Mouse (Mus musculus) heart, embryonic 14.5 days (tissue): ENCODE data around the gene Tgoln1. TPM values are rescaled to one million over a fixed set of nuclear protein-coding genes. Genes with fewer than 3 reads are reported as not detected.

Experiments used
- ATAC-seq: fragments of 200-750 bp; cut with Nextera tagmentation; 2 replicates; pipeline ENCODE4 v1.8.0; 2017; ENCODE audit warnings: low read depth, moderate TSS enrichment; ENCODE audit not compliant: insufficient number of reproducible peaks, insufficient read depth, low FRiP score
- H3K27ac ChIP-seq, 2 experiments: fragments of 200-500 bp in 1 of 2; fragments of 300-500 bp in 1 of 2; sonication (generic) in 1 of 2; replicated peaks in 1 of 2; 2 replicates each; pipeline ENCODE4 v1.5.1; 2012 to 2014; ENCODE audit warnings: low read depth in 2 of 2, low read length in 2 of 2, control low read depth in 1 of 2, mild to moderate bottlenecking in 1 of 2, mixed read lengths in 1 of 2; ENCODE audit not compliant: control insufficient read depth in 1 of 2, insufficient read depth in 1 of 2
- H3K27me3 ChIP-seq: fragments of 300-500 bp; sonication (generic); 2 replicates; pipeline ENCODE4 v1.6.1; 2014; ENCODE audit warnings: mild to moderate bottlenecking, low read length, control low read depth; ENCODE audit not compliant: control insufficient read depth, insufficient read depth
- H3K36me3 ChIP-seq: fragments of 300-500 bp; sonication (generic); 2 replicates; pipeline ENCODE4 v1.6.1; 2014; ENCODE audit warnings: mild to moderate bottlenecking, control low read depth, low read length, mixed read lengths; ENCODE audit not compliant: control insufficient read depth, insufficient read depth
- H3K4me1 ChIP-seq, 2 experiments: fragments of 200-500 bp in 1 of 2; fragments of 300-500 bp in 1 of 2; sonication (generic) in 1 of 2; 2 replicates each; pipeline ENCODE4 v1.6.1; 2012 to 2014; ENCODE audit warnings: low read length in 2 of 2, control low read depth in 1 of 2, mixed read lengths in 1 of 2; ENCODE audit not compliant: control insufficient read depth in 2 of 2, insufficient read depth in 2 of 2
- H3K4me2 ChIP-seq: fragments of 300-500 bp; sonication (generic); 2 replicates; pipeline ENCODE4 v1.6.1; 2014; ENCODE audit warnings: mild to moderate bottlenecking, low read length
- H3K4me3 ChIP-seq, 2 experiments: fragments of 200-500 bp in 1 of 2; fragments of 300-500 bp in 1 of 2; sonication (generic) in 1 of 2; 2 replicates each; pipeline ENCODE4 v1.5.1; 2012 to 2014; ENCODE audit warnings: low read length in 2 of 2, mild to moderate bottlenecking in 2 of 2, control low read depth in 1 of 2, low read depth in 1 of 2, moderate library complexity in 1 of 2; ENCODE audit not compliant: control insufficient read depth in 1 of 2, insufficient read depth in 1 of 2
- H3K9ac ChIP-seq: fragments of 300-500 bp; sonication (generic); 2 replicates; pipeline ENCODE4 v1.6.1; 2014; ENCODE audit warnings: mild to moderate bottlenecking, low read length
- H3K9me3 ChIP-seq: fragments of 300-500 bp; sonication (generic); 2 replicates; pipeline ENCODE4 v1.6.1; 2016; ENCODE audit warnings: low read length, control low read depth; ENCODE audit not compliant: control insufficient read depth
- WGBS: fragments of 180-500 bp; shearing (Covaris S2); extraction: QIAGEN DNeasy Blood & Tissue Kit; methylation state at CpG from one replicate; pipeline ENCODE4 v1.1.7; 2014; 5-methylcytosine and 5-hydroxymethylcytosine counted together
- polyA plus RNA-seq: library from polyadenylated mRNA; unstranded; fragments of >200 nt; fragmentation: Nextera tagmentation; extraction: Ambion mirVana; gene quantifications from 2 replicates; pipeline ENCODE4 v1.2.1, GENCODE M21; 2014

Gene Tgoln1
- 27.9 and 29.4 TPM in 2 replicates for polyA plus RNA-seq

GRCm38 (mm10) chr6:72616643-72617288 lies at the start of gene Tgoln1:
Gene Tgoln1 (minus strand): TSS chr6:72617000.
- Histone ChIP-seq H3K4me2 (peak within 1 kb of the TSS; percentile 89), H3K27me3 (no peaks in the 10 kb centered on the region), H3K27ac (peak within 1 kb of the TSS; percentile 88 to 89), H3K4me1 (peaks cover 7 to 25% of the 10 kb centered on the region in 2 experiments), H3K4me3 (peak within 1 kb of the TSS; percentile 75 to 85), H3K9ac (peak within 1 kb of the TSS; percentile 85), H3K36me3 (peaks cover 25% of the 10 kb centered on the region), H3K9me3 (no peaks in the 10 kb centered on the region)
- peak; percentile 93 for ATAC-seq
- WGBS, result under 1% methylated on average over 41 of the region's 41 CpGs

- H3K4me1 ChIP-seq, result peaks cover 32 to 53% of the 10 kb centered on the region in 2 experiments
- no peaks in the 10 kb centered on the region for H3K9me3 ChIP-seq
- H3K27me3 ChIP-seq, result no peaks in the 10 kb centered on the region
- peak overlapping the region; percentile 61 for H3K9ac ChIP-seq
- peak overlapping the region; percentile 46 for H3K4me2 ChIP-seq
- no peak overlapping the region for H3K4me3 ChIP-seq
- peak overlapping the region; percentile 38 to 56 for H3K27ac ChIP-seq
- WGBS, result 8% methylated on average over 8 of the region's 8 CpGs
- ATAC-seq, result no peak
- H3K36me3 ChIP-seq, result no peaks in the 10 kb centered on the region
These were observed 47.5 kb upstream of the Tgoln1 start for GRCm38 (mm10) chr6:72664290-72664689.

- Histone ChIP-seq H3K9ac (no peak overlapping the region; the same call in 1 of the 2 replicates), H3K4me1 (peaks cover 32 to 50% of the 10 kb centered on the region in 2 experiments), H3K27ac (peak overlapping the region; percentile 54 to 56), H3K9me3 (no peaks in the 10 kb centered on the region), H3K36me3 (no peaks in the 10 kb centered on the region), H3K27me3 (no peaks in the 10 kb centered on the region), H3K4me3 (no peak overlapping the region), H3K4me2 (no peak overlapping the region)
- WGBS, result 0% methylated on average over 1 of the region's 1 CpGs
- peak; percentile 44 for ATAC-seq
These were observed 46.2 kb upstream of the Tgoln1 start for GRCm38 (mm10) chr6:72663000-72663399.

- no peak overlapping the region for H3K4me2 ChIP-seq
- H3K4me3 ChIP-seq, result no peak overlapping the region
- no peak overlapping the region for H3K9ac ChIP-seq
- ATAC-seq, result no peak
- H3K27ac ChIP-seq, result peak overlapping the region in 1 of 2 experiments; percentile 50; a peak in 3 of 4 replicates
- WGBS, result 73% methylated on average over 6 of the region's 6 CpGs
- H3K36me3 ChIP-seq, result no peaks in the 10 kb centered on the region
- H3K9me3 ChIP-seq, result no peaks in the 10 kb centered on the region
- peaks cover 39 to 55% of the 10 kb centered on the region in 2 experiments for H3K4me1 ChIP-seq
- H3K27me3 ChIP-seq, result no peaks in the 10 kb centered on the region
These were observed 43.6 kb upstream of the Tgoln1 start for GRCm38 (mm10) chr6:72660391-72660720.

GRCm38 (mm10) chr6:72659717-72660390 lies 43.1 kb upstream of the Tgoln1 start:
- WGBS, result 54% methylated on average over 8 of the region's 8 CpGs
- H3K9ac ChIP-seq, result no peak overlapping the region
- ATAC-seq, result no peak; the same call in 1 of the 2 replicates
- H3K27ac ChIP-seq, result peak overlapping the region; percentile 50 to 51; a peak in 3 of 4 replicates
- no peak overlapping the region for H3K4me3 ChIP-seq
- no peak overlapping the region for H3K4me2 ChIP-seq
- peaks cover 39 to 56% of the 10 kb centered on the region in 2 experiments for H3K4me1 ChIP-seq
- H3K36me3 ChIP-seq, result no peaks in the 10 kb centered on the region
- H3K27me3 ChIP-seq, result no peaks in the 10 kb centered on the region
- no peaks in the 10 kb centered on the region for H3K9me3 ChIP-seq

- WGBS, result 55% methylated on average over 3 of the region's 3 CpGs
- H3K4me1 ChIP-seq, result peaks cover 31 to 43% of the 10 kb centered on the region in 2 experiments
- no peak for ATAC-seq
- H3K27me3 ChIP-seq, result no peaks in the 10 kb centered on the region
- no peak overlapping the region for H3K9ac ChIP-seq
- no peak overlapping the region for H3K4me3 ChIP-seq
- no peaks in the 10 kb centered on the region for H3K36me3 ChIP-seq
- no peaks in the 10 kb centered on the region for H3K9me3 ChIP-seq
- H3K27ac ChIP-seq, result no peak overlapping the region
- no peak overlapping the region for H3K4me2 ChIP-seq
These were observed 41.2 kb upstream of the Tgoln1 start for GRCm38 (mm10) chr6:72658006-72658405.

- Histone ChIP-seq H3K4me1 (peaks cover 25 to 34% of the 10 kb centered on the region in 2 experiments), H3K9me3 (no peaks in the 10 kb centered on the region), H3K36me3 (no peaks in the 10 kb centered on the region), H3K4me3 (no peak overlapping the region), H3K27me3 (no peaks in the 10 kb centered on the region), H3K27ac (peak overlapping the region; percentile 82 to 92), H3K4me2 (peak overlapping the region; percentile 69; the same call in 1 of the 2 replicates), H3K9ac (no peak overlapping the region)
- no peak for ATAC-seq
- 83% methylated on average over 7 of the region's 7 CpGs for WGBS
These were observed 39.2 kb upstream of the Tgoln1 start for GRCm38 (mm10) chr6:72656053-72656442.
